Mouse (Mus musculus) embryo, embryonic 9.5 days (tissue): ENCODE results near the gene Nxn.
A peak's percentile ranks its signal among the peaks of the same experiment; 100 is the strongest.

ENCODE experiments used
- DNase-seq: peaks from one replicate; pipeline ENCODE4 v3.0.0-alpha.2; 2017; ENCODE audit errors: extremely low spot score

The Nxn gene

DNA sequence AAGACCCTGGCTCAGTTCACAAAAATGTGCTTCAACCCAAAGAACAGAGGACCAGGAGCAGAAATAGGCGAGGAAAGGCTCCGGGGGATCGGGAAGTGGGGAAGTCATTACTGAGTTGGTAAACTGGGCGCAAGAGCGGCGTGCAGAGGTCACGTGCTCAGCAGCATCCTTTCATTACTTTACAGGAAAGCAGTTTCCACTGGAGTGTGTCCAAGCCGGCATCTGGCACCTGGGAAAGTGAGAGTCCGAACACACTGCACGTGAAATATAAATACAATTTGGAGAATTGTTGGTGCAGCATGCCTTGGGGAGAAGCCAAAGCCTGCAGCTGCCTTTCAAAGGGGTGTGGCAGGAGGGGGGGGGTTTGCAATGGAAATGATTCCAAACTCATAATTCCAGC lies 2.5 kb upstream of the Nxn start:
- no peak for DNase-seq

DNA sequence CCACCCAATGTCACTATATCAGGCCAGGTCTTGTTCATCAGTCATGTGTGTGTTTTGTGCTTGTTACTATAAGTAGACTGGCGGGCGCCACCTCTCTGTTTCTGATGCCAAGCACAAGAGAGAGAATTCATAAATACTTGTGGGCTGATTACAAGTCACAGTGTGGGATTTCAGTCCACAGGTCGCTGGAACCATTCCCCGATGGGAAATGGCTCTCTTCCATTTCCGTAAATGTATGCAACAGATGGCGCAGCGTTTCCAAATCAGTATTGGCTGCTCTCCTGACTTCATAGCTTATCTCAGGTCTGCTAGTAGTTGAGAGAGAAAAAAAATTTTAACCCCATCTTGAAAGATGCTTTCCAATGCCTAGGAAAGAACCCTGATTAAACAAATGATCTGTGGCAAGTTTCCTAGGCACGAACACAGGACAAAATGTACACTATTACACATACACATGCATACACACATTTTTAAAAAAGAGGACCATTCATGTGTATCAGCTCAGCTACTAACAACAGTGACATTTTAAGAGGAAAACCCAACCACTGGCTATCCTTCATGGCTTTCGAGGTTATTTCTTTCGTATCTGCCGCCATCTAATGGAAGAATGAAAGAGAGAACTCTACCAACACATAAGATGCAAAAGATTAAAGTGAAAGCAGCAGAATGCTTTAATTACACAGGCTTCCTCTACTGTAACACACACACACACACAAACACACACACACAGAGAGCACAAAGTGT lies 819 bp upstream of the Nxn start:
- peak; percentile 59 for DNase-seq

DNA sequence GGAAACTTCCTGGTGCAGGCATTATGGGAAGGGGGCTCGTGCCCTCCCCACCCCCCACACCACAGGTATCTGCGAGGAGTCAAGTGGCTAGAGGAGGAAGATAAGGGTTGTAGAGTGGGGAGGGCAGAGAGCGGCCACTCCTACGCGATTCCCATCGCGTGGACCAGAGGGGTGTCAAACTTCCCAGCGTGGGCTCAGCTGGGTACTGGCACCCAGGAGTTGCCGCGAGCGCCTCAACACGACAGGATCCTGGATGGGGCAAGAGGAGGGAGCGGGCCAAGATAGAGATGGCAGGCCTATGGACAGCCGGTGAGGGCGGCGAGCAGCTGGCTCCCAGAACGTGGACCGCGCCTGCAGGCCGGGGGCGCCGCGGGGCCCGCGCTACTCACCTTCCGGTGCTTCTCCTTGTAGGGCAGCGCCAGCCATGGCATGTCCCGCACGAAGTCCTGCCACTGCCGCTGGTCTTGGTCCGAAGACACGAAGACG lies 585 bp downstream of the Nxn start:
- no peak for DNase-seq

DNA sequence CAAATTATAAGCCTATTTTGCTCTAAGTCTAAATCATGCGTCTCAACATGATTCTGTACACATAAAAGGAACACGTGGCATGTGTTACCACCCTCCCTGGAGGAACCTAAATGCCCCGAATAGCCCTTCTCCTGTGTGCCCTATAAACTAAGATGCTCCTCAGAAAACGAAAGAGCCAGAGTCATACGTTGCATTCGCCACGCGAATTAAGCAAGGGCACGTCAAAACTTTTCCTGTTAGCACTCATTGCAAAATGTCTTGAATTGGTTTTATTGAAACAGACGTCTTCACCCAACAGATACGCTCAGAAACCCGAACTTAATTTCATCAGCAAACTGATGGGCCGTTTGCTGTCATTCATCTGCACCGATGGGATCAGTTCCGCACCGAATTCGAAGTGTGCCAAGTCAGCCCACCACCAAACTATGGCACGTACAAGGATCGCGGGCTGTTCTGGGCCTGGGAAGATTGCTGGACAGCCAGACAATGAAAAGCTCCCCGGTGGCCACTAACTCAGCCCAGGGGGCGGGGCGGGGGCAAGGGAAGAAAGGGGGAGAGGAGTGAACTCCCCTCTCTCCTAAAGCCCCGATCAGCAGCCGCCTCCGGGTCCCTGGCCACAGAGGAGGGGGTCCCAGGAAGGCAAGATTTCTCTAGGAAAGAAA lies 1.2 kb downstream of the Nxn start:
- DNase-seq, result peak; percentile 85

DNA sequence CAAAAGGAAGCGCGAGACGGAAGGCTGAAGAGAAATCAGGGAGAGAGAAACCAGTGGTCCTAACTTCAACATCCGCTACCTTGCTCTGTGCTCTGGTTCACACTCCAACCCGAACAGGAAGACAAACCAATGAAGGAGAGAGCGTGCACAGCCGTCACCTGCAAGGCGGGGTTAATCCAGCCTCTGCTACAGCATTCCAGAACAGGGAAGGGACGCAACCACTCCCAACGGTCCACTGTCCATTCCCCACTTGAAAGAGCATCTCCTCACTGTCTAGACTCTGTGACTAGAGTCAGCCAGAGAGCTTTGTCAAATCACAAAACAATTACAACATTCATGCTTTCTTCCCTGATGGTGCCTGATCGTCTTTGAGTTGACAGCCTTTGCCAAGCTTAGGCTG lies 5.9 kb downstream of the Nxn start:
- DNase-seq, result no peak

DNA sequence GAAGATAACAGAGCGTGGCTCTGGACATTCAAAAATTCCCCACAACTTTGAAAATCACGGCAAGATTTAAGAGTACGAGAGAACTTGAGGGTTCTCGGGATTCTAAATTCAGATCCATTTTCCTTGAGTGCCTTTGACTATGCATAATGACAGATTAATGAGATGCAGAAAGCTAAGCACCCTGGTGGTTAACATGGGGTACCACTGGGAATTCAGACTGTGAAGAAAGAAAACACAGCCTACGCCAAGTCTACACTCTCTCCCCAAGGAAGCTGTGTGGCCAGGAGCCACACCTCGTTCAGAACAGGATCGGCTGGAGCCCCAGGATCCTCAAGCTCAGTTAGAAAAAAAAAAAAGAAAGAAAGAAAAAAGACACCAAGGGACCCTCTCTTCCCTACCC lies 6.4 kb downstream of the Nxn start:
- no peak for DNase-seq

DNA sequence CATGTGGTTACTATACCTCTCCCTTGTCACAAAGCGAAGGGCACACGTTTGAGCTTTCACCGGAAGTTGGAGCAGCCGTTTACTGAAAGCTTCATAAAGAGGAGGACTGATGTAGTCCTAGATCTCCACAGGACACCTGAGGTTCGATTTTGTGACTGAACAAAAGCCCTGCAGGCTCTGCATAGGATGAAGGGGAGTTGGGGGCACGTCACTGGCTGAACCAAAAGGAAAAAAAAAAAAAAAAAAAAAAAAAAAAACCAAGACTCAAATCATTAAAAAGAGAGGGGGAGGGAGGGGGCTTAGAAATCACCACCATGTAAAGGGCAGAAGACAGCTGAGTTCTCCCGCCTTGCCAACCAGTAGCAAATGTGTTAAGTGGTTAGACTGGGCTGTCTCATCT lies 10.2 kb downstream of the Nxn start:
- no peak for DNase-seq

DNA sequence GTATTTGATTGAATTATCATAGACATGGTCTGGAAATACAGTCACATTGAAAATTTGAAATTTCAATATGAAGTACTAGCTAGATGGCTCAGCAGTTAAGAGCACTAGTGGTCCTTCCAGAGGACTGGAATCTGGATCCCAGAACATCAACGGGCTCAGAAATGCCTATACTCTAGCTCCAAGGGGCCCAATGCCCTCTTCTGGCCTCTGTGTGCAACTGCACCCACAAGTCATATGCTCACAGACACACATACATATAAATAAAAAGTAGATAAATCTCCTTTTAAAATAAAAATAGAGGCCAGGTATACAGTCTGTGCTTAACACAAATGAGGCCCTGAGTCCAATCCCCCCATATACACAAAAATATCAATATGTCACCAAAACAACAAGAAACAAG lies 11.8 kb downstream of the Nxn start:
- no peak for DNase-seq

DNA sequence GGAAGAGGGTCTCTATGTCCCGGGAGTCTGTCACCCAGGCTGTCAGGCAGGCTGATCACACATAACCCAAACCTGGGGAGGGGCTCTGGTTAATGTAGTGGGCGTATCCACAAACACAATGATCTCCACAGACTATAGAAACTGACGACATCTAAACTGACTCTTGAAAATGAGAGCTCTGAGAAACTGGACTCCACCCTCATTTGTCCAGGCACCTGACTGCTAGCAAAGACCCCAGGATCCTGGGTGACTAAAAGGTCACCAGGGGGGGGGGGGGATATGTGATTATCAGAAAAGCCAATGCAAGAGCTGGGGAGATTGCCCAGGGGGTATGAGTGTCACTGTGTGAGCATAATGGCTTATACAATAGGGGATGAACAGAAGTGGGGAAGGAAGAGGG lies 13.2 kb downstream of the Nxn start:
- DNase-seq, result peak; percentile 29

DNA sequence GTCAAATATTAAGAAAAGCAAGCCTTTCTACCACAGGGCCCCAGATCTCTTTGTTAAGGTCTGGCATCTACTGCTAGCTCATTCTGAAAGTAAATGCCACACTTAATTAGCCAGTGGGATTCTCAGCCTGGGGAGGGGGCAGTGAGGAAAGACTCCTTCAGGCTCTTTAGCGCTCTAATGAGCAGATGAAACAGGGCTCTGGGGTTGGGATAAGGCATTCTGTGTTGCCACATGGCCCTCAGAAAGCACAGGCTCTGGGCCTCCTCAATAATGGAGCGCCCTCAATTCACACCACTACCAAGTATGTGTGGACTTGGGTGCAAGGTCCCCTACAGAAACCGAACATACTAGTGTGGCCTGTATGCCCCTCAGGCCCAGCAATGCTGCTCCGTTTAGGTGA lies 13.9 kb downstream of the Nxn start:
- DNase-seq, result no peak

DNA sequence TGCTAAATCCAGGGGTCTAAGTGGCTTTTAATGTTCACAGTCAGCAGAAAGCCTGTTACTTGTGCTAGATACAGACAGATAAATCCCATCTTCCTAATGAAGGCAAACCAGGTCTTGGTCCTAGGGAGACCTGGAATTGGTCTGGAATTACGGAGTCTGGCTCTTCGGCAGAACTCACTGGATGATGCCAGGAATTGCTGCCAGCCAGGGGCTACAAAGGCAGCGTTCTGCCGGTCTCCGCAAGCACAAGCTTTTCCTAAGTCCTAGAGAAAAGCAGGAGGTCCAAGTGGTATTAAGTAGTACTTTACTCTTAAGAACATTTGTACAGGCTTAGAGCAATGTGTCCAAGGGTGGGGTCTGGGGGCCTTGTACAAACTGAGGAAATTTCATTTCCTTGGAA lies 14.6 kb downstream of the Nxn start:
- DNase-seq, result no peak

DNA sequence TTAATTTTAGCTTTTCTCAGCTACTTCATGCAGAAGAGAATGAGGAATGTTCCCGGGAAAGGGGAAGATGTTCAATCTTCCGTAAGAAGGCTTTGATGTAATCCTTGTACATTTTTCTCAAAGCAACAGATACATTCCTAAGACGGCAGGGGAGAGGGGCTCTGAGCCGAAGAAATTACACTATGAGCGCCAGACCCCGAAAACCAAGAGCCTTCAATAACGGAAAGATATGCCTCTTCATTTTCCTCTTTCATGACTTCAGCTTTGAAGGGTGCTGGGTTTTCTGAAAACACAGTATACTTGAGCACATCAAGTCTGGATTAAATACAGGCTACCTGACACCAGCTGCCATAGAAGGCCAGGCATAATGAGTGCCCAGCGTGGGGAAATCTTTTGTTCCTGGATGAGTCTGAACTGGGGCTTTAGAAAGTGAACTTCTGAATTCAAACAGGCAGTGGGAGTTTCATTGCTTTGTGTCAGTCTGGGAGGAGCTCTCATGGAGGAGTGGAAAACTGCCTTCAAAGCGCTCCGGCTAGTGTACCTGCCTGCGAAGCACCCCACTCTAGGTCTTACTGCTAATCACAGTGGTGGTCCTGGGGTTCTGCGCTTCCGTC lies 16.1 kb downstream of the Nxn start:
- DNase-seq, result peak; percentile 44

DNA sequence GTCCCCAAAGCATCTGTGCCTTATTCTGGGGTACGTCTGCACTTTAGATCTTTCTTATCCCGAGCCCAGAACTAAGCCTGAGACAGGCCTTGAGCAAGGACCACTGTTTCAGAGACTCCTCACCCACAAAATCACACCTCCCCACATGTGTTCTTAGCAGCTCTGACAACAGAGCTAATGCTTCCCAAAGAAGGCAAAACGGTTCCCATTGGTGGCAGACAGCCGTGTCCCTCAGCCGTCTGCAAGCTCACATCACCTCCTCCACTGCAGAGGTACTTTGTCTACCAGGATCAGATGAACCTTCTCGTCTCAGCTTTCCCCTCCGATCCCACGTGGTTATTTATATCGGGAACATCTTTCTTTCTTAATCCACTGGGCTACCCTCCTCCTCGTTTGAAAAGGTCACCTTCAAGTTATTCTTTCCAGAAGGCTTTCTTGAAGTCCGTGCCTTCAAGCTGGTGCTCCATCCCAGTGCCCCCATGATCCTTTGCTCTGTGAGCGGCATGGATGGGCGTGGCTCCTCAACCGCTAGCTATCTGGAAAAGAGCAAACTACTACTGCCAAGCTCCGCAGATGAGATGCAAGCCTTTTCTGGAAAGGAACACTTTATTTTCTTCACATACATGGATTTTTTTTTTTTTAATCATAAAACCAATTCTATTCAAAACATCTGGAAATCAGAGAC lies 17.6 kb downstream of the Nxn start:
- DNase-seq, result no peak

DNA sequence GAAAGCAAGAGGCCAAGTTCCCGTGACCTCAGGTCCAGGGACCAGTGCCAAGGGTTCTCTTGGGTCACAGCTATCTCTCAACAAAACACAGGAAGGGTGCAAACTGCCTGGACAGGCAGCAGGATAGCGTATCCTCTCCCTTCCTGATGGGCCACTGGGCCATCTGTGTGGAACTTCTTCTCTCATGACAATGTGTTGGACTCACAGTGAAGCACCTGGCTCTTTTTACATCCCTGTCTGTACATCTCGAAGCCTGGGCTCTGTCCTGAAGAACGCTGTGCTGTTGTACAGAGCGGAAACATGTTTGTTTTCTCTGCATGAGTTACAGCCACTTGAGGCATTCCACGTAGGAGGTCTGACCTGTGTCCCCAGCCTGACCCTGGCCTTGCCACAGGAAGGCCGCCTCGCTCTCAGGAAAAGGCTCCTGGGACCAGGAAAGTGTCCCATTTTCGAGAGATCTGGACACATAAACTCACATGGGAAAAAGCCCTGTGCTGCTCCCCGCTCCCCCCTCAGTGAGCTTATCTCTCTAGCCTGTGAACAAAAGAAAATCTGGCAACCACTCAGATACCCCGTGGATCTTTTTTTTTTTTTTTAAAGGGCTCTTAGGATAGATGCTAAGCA lies 18.9 kb downstream of the Nxn start:
- peak; percentile 67 for DNase-seq

DNA sequence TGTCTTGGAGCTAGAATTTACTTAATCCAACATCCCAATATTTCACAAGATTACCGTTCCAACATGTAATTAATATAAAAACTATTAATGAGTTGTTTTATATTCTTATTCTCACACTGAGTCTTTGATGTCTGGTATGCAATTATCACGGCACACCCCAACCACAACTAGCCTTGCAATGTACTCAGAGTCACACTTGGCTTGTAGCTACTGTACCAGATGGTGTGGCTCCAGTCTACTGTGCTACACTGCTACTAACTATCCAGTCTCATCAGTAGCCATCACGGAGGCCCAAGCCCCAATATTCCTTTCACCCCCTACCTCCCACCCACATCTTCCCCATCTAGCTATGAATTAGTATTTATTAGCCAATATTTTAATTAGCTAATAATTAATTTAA lies 22.5 kb downstream of the Nxn start:
- DNase-seq, result no peak

DNA sequence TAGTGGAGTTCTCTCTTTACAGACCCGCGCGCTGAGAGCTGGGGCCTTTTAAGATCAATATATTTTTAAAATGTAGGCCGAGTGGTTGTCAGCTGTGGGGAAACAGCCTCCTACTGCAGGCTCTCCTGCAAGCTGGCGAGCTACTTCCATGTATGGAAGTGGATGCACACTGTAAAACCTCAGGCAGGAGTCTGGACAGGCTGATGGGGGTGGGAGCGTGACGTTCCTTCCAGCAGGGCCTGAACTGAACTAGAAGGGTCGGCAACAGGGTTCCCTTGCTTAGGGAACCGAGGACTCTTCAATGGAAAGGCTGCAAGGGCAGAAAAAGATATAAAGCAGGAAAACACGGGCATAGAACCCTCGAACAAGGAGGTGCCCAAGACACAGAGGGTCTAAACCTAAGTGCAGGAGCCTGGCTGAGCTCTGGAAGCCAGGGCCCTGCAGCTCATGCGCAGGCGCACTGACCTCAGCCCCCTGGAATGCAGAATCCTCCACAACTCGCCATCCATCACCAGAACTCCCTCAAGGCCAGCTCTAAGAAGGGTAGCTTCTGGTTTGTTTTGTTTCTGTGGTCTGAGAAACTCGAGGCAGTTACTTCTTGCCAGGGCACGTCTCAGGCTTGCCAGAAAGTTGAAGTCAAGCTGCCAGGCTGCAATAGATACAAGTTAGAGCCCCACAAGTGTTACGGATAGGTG lies 24.3 kb downstream of the Nxn start:
- DNase-seq, result peak; percentile 73

DNA sequence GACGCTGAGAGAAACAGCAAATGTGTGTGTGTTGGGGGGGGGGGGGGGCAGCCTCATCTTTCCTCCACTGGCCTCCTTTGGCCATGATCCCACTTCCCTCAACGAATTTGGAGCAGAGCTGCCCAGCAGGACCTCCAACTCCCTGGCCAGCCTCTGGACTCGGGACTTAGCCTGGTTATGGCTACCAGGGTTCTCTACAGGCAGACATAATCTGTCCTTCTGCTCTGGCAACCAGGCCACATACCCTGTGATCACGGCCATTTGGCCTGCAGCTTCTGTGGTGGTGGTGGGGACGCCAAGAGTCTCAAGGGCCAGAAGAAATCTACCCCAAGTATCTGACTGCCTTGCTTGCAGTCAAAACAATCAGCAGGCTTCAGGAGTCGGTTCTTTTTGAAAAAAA lies 26.4 kb downstream of the Nxn start:
- no peak for DNase-seq

DNA sequence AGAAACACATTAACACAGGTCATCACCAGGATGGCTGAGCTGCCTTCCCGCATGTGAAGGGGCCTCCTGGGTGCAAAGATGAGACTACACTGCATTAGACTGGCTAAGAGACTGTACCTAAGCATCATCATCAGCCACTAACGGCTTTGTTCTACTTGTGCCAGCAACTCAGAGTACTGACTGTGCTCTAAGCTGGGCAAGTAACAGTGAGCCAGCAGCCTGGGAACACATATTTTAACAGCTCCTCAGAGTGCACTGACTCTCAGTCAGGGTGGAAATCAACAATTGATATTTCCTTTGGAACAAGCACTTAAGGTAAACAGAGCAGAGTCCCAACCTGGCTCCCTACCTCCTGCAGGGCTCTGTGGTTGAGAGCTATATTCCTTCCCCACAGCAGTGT lies 26.8 kb downstream of the Nxn start:
- DNase-seq, result no peak

DNA sequence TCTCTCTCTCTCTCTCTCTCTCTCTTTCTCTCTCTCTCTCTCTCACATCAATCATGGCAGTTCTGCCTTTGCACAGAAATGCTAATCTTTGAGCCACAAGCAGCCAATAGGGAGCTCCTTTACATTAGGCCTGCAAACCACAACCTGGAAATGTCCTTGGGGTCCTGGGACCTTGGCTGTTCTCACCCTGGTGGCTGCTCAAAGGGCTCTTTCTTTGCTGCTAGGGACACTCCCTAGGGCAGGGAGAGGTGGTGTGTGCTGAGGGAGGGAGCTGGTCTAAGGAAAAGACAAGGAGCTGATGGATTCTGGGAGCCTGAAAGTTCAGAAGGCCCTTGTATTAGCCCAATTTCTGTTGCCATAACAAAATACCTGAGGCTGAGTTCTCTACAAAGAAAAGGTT lies 28.4 kb downstream of the Nxn start:
- DNase-seq, result no peak

DNA sequence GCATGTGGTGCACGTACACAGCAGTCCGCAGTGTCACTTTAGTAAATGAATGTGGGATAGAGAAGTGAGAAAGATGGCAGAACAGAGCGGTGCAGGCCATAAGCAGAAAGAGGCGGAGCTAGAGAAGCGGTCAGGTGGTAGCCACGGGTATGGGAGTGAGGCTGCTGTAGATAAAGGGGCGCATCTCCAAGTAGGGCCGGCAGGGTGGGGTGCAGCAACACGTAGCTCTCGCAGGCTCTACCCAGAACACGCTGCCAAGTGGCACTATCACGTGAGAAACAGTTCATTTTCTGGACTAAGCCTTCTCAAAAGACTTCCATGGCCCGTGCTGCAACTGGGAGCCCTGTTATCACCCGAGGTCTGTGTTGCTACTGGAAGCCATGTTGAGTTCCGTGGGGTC lies 32.2 kb downstream of the Nxn start:
- DNase-seq, result no peak

DNA sequence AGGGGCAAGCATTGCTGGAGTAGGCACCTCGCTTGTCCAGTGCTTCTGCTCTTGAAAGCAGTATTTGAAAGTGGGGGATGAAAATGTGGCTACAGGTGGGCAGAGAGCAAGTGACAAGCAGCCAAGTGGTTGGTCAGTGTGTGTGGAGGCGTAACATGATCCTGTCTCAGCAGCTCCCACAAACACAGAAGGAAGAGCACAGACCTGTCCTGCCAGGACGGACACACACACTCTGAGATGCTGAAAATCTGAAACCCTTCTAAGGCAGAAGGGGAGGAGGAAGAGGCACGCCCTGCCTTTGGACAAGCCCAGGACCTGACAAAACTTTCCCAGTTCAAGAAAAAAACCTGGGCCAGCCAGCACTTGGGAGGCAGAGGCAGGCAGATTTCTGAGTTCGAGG lies 34.9 kb downstream of the Nxn start:
- DNase-seq, result no peak

DNA sequence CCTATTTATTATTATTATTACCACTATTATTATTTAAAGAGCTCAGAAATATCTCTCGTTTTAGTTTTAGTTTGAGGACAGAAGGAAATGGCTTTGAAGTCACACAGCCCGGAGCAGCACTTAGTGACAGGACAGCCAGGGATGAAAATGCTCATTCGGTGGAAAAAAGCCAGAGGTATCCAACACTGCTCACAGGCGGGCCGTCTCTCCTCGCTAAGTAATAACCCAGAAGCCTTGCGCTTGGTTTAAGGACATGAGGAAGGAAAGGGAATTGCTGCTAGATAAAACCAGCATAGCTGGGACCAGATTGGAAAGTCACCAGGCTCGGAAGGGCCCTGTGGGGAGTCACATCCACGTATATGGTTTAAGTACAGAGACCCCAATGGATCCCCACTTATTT lies 35.3 kb downstream of the Nxn start:
- no peak for DNase-seq
